In the genomic region with DNA sequence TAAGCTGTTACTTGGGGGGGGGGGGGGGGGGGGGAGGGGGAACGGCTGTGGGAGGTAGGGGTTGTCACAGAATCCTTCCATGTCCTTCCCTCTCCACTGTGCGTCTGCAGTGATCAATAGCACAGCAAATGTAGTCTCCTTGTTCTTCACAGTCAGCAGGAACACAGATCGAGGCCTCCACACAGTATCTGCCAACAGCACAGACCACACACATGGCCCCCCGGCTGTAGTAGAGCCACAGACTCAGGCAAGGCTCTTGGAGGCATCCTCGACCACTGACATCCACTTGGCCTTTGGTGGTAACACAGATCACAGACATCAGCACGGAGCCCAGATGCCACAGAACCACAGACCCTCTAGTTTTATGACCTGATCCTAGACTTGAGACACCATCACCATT, we compare ENCODE assay signal across 29 mouse cellular contexts. TPM values are rescaled to one million over a fixed set of nuclear protein-coding genes. Genes with fewer than 3 reads are reported as not detected.
"Had no signal": no experiment of that assay in that cellular context is flagged by ENCODE, and none has a peak within 500 bp of the region (broad histone marks: within the 10 kb centered on the region; RNA-seq: fewer than 3 reads in every experiment).

No protein-coding gene starts in this region.

RNA-seq across cellular contexts. Expression of a gene that starts 29.0 kb away (rescaled TPM):
- total RNA-seq: forebrain, postnatal 0 days; gastrocnemius, adult 18-20 months; gastrocnemius, adult 8-10 months; gastrocnemius, postnatal 14 days; hematopoietic stem cell, adult 5-6 weeks; layer of hippocampus, adult 2 months had no signal
- polyA plus RNA-seq: forebrain, postnatal 0 days; gonadal fat pad, adult 2 months; heart, adult 2 months; heart, embryonic 11.5 days; heart, embryonic 13.5 days; heart, embryonic 15.5 days; heart, postnatal 0 days; hindbrain, embryonic 11.5 days; hindbrain, embryonic 14.5 days; intestine, embryonic 14.5 days; intestine, embryonic 16.5 days; kidney, adult 2 months; kidney, embryonic 15.5 days; limb, embryonic 10.5 days; limb, embryonic 12.5 days; limb, embryonic 14.5 days had no signal

RNA-seq across cellular contexts. Expression of a gene that starts 47.4 kb away (rescaled TPM):
- total RNA-seq: forebrain, postnatal 0 days; gastrocnemius, adult 18-20 months; gastrocnemius, adult 8-10 months; gastrocnemius, postnatal 14 days; gastrocnemius, postnatal 36 days; heart, adult 2 months; heart, postnatal 14 days; heart, postnatal 36 days; hematopoietic stem cell, adult 5-6 weeks; layer of hippocampus, adult 2 months; layer of hippocampus, postnatal 10 days; layer of hippocampus, postnatal 25 days; left cerebral cortex, adult 2 months; left cerebral cortex, postnatal 14 days; left cerebral cortex, postnatal 36 days had no signal
- polyA plus RNA-seq: forebrain, postnatal 0 days; gonadal fat pad, adult 2 months; heart, adult 2 months; heart, embryonic 11.5 days; heart, embryonic 13.5 days; heart, embryonic 15.5 days; heart, postnatal 0 days; hindbrain, embryonic 11.5 days; hindbrain, embryonic 14.5 days; intestine, embryonic 14.5 days; intestine, embryonic 16.5 days; kidney, adult 2 months; kidney, embryonic 15.5 days; limb, embryonic 10.5 days; limb, embryonic 12.5 days; limb, embryonic 14.5 days had no signal

RNA-seq across cellular contexts. Expression of a gene that starts 58.4 kb away (rescaled TPM):
- total RNA-seq: forebrain, postnatal 0 days; gastrocnemius, adult 18-20 months; gastrocnemius, adult 8-10 months; gastrocnemius, postnatal 14 days; gastrocnemius, postnatal 36 days; heart, adult 2 months; heart, postnatal 14 days; heart, postnatal 36 days; hematopoietic stem cell, adult 5-6 weeks; layer of hippocampus, adult 2 months; layer of hippocampus, postnatal 10 days; layer of hippocampus, postnatal 25 days; left cerebral cortex, adult 2 months; left cerebral cortex, postnatal 14 days; left cerebral cortex, postnatal 36 days had no signal
- polyA plus RNA-seq: forebrain, postnatal 0 days; gonadal fat pad, adult 2 months; heart, adult 2 months; heart, embryonic 11.5 days; heart, embryonic 13.5 days; heart, embryonic 15.5 days; heart, postnatal 0 days; hindbrain, embryonic 11.5 days; hindbrain, embryonic 14.5 days; intestine, embryonic 14.5 days; intestine, embryonic 16.5 days; kidney, adult 2 months; kidney, embryonic 15.5 days; limb, embryonic 10.5 days; limb, embryonic 12.5 days; limb, embryonic 14.5 days had no signal
